8 mouse cellular contexts compared by ENCODE assay signal in genomic region chr8:95434686-95435439, GRCm38 (mm10). TPM values are rescaled to one million over a fixed set of nuclear protein-coding genes. Genes with fewer than 3 reads are reported as not detected.
DNase-seq lines count a peak whose midpoint lies in the region; ATAC-seq and TF ChIP-seq lines count a peak whose summit lies in the region.

Gene Cfap20, minus strand, starts transcription at chr8:95434869.

- H3K4me3 ChIP-seq in bone marrow macrophage, adult 2 months (ENCODE audit: insufficient read depth, low read length) = peak within 1 kb of the TSS; percentile 99
- H3K4me3 ChIP-seq in embryonic fibroblast, embryonic 13.5 days (ENCODE audit: insufficient read depth, low read length) = peak within 1 kb of the TSS; percentile 86
- peak within 1 kb of the TSS; percentile 97 for H3K4me3 ChIP-seq in kidney, embryonic 14.5 days (ENCODE audit: low read length)
- peak within 1 kb of the TSS; percentile 99 for H3K4me3 ChIP-seq in limb, embryonic 15.5 days

- H3K9me3 ChIP-seq in kidney, embryonic 14.5 days (ENCODE audit: control insufficient read depth, low read length) = no peaks in the 10 kb centered on the region
- no peaks in the 10 kb centered on the region for H3K9me3 ChIP-seq in limb, embryonic 15.5 days

- peak within 1 kb of the TSS; percentile 94 for H3K9ac ChIP-seq in kidney, embryonic 14.5 days (ENCODE audit: low read depth, low read length)
- H3K9ac ChIP-seq in limb, embryonic 15.5 days = peak within 1 kb of the TSS; percentile 94

- ATAC-seq in kidney, embryonic 14.5 days (ENCODE audit: low FRiP score, low TSS enrichment) = peak; percentile 99
- ATAC-seq in limb, embryonic 15.5 days (ENCODE audit: insufficient number of reproducible peaks, low FRiP score, low TSS enrichment, low read depth) = peak; percentile 97

- peak within 1 kb of the TSS; percentile 72 for H3K4me2 ChIP-seq in kidney, embryonic 14.5 days (replicated peaks; ENCODE audit: low read depth, low read length)
- peak within 1 kb of the TSS; percentile 76 for H3K4me2 ChIP-seq in limb, embryonic 15.5 days

- under 1% methylated on average over 49 of the region's 51 CpGs for WGBS in kidney, embryonic 14.5 days
- 1% methylated on average over 50 of the region's 51 CpGs for WGBS in limb, embryonic 15.5 days

- no peak for TF ChIP-seq CTCF in bone marrow macrophage, adult 2 months (IDR thresholded peaks at IDR 0.05; ENCODE audit: low read depth, low read length)
- no peak for TF ChIP-seq CTCF in embryonic fibroblast, embryonic 13.5 days (IDR thresholded peaks at IDR 0.05; ENCODE audit: borderline replicate concordance, insufficient read depth, low read length)

- H3K36me3 ChIP-seq in kidney, embryonic 14.5 days (ENCODE audit: control insufficient read depth, insufficient read depth, low read length) = no peaks in the 10 kb centered on the region
- peaks cover 3% of the 10 kb centered on the region; the same call in 1 of the 2 replicates for H3K36me3 ChIP-seq in limb, embryonic 15.5 days

- peak within 1 kb of the TSS; percentile 55 for H3K27ac ChIP-seq in bone marrow macrophage, adult 2 months (ENCODE audit: insufficient read depth, low read depth, low read length)
- peak within 1 kb of the TSS; percentile 54; the same call in 1 of the 2 replicates for H3K27ac ChIP-seq in embryonic fibroblast, embryonic 13.5 days (ENCODE audit: insufficient read depth, low read length)
- H3K27ac ChIP-seq in kidney, embryonic 14.5 days (ENCODE audit: low read depth, low read length) = peak within 1 kb of the TSS; percentile 91
- H3K27ac ChIP-seq in limb, embryonic 15.5 days = peak within 1 kb of the TSS; percentile 95

- H3K4me1 ChIP-seq in bone marrow macrophage, adult 2 months (ENCODE audit: control insufficient read depth, insufficient read depth, low read length) = peaks cover 15% of the 10 kb centered on the region
- H3K4me1 ChIP-seq in embryonic fibroblast, embryonic 13.5 days (ENCODE audit: control insufficient read depth, insufficient read depth, low read length) = peaks cover 8% of the 10 kb centered on the region
- H3K4me1 ChIP-seq in kidney, embryonic 14.5 days (ENCODE audit: control insufficient read depth, insufficient read depth, low read length) = peaks cover 24% of the 10 kb centered on the region
- H3K4me1 ChIP-seq in limb, embryonic 15.5 days = peaks cover 24% of the 10 kb centered on the region

- no peaks in the 10 kb centered on the region for H3K27me3 ChIP-seq in kidney, embryonic 14.5 days (ENCODE audit: control insufficient read depth, insufficient read depth, low read length)
- H3K27me3 ChIP-seq in limb, embryonic 15.5 days = no peaks in the 10 kb centered on the region

- no peak for TF ChIP-seq POLR2A in bone marrow macrophage, adult 2 months (IDR thresholded peaks at IDR 0.05; ENCODE audit: borderline replicate concordance, low read depth, low read length)
- peak; percentile 86 for TF ChIP-seq POLR2A in embryonic fibroblast, embryonic 13.5 days (IDR thresholded peaks at IDR 0.05; ENCODE audit: low read depth, low read length)

- peak; percentile 100 for DNase-seq in A20 (ENCODE audit: low read depth, low spot score)
- peak; percentile 99 for DNase-seq in heart, adult 9 months (ENCODE audit: low spot score in 2 of 2)
- peak; percentile 99 to 100 for DNase-seq in monocyte, adult 2 months (ENCODE audit: low read depth in 1 of 2, low spot score in 2 of 2)
- peak; percentile 99 to 100 for DNase-seq in spleen, postnatal 36 days (ENCODE audit: low spot score in 2 of 2)

RNA-seq across cellular contexts. Expression of gene Cfap20, which starts in this region (rescaled TPM):
- polyA plus RNA-seq in bone marrow macrophage, adult 2 months (2012; ENCODE audit: insufficient read depth, insufficient read length, missing spikeins) = 42.8 and 45.7 TPM in 2 replicates
- polyA plus RNA-seq in embryonic fibroblast, embryonic 13.5 days (2011; ENCODE audit: insufficient read length, low read depth, missing spikeins) = 55.4 and 68.2 TPM in 2 replicates
- 164 and 174 TPM in 2 replicates for polyA plus RNA-seq in kidney, embryonic 14.5 days (2014; fragmentation: Nextera tagmentation; extraction: Ambion mirVana)
- polyA plus RNA-seq in limb, embryonic 15.5 days (2015; fragmentation: Nextera tagmentation; extraction: Ambion mirVana) = 122 and 128 TPM in 2 replicates

Comparison
In these comparisons a context has a peak if more than half of its experiments do, and no peak if none do; other contexts are left out.
1. Peak in every context shown above with its lines: DNase-seq, ATAC-seq, H3K4me3 ChIP-seq and H3K27ac ChIP-seq.